Mouse (Mus musculus) right cerebral cortex, postnatal 14 days (tissue): ENCODE data around the gene Megf11.
"Not testable (repeated sequence)": the region's sequence is repeated elsewhere in the genome, so short reads cannot be mapped to it uniquely, and the experiment has no call there.

Experiments
- DNase-seq: peaks from one replicate; pipeline ENCODE4 v3.0.0; 2022

Megf11 gene

GRCm38 (mm10) chr9:64471336-64471735 is 85.9 kb downstream of the Megf11 start:
- DNase-seq: no peak

- no peak for DNase-seq
Observed at GRCm38 (mm10) chr9:64472165-64472564, 86.7 kb downstream of the Megf11 start.

- no peak for DNase-seq
Observed at GRCm38 (mm10) chr9:64472743-64473142, 87.3 kb downstream of the Megf11 start.

GRCm38 (mm10) chr9:64473170-64473569 is 87.7 kb downstream of the Megf11 start:
- no peak for DNase-seq

- no peak for DNase-seq
Observed at GRCm38 (mm10) chr9:64473695-64474094, 88.3 kb downstream of the Megf11 start.

GRCm38 (mm10) chr9:64474142-64474541 is 88.7 kb downstream of the Megf11 start:
- DNase-seq: no peak

- DNase-seq: no peak
Observed at GRCm38 (mm10) chr9:64475942-64476341, 90.5 kb downstream of the Megf11 start.

- not testable (repeated sequence) for DNase-seq
Observed at GRCm38 (mm10) chr9:64477397-64477796, 92.0 kb downstream of the Megf11 start.

- DNase-seq: no peak
Observed at GRCm38 (mm10) chr9:64482126-64482525, 96.7 kb downstream of the Megf11 start.

GRCm38 (mm10) chr9:64487377-64487776 is 102.0 kb downstream of the Megf11 start:
- DNase-seq: no peak

GRCm38 (mm10) chr9:64494647-64495046 is 109.2 kb downstream of the Megf11 start:
- DNase-seq: no peak

- DNase-seq: peak; percentile 41
Observed at GRCm38 (mm10) chr9:64498929-64499328, 113.5 kb downstream of the Megf11 start.

GRCm38 (mm10) chr9:64501211-64501610 is 115.8 kb downstream of the Megf11 start:
- DNase-seq: peak; percentile 39

- no peak for DNase-seq
Observed at GRCm38 (mm10) chr9:64503996-64504395, 118.6 kb downstream of the Megf11 start.

- DNase-seq: no peak
Observed at GRCm38 (mm10) chr9:64504456-64504855, 119.0 kb downstream of the Megf11 start.

GRCm38 (mm10) chr9:64504921-64505320 is 119.5 kb downstream of the Megf11 start:
- no peak for DNase-seq

GRCm38 (mm10) chr9:64506440-64507206 is 121.2 kb downstream of the Megf11 start:
- no peak for DNase-seq

GRCm38 (mm10) chr9:64507207-64507517 is 121.7 kb downstream of the Megf11 start:
- DNase-seq: no peak

GRCm38 (mm10) chr9:64507995-64508394 is 122.6 kb downstream of the Megf11 start:
- no peak for DNase-seq

- no peak for DNase-seq
Observed at GRCm38 (mm10) chr9:64514826-64515225, 129.4 kb downstream of the Megf11 start.

GRCm38 (mm10) chr9:64519921-64520746 is 134.7 kb downstream of the Megf11 start:
- no peak for DNase-seq

- no peak for DNase-seq
Observed at GRCm38 (mm10) chr9:64520747-64521283, 135.4 kb downstream of the Megf11 start.

- DNase-seq: no peak
Observed at GRCm38 (mm10) chr9:64523264-64524045, 138.0 kb downstream of the Megf11 start.
